ENCODE assay signal across 8 mouse cellular contexts in the genomic region with DNA sequence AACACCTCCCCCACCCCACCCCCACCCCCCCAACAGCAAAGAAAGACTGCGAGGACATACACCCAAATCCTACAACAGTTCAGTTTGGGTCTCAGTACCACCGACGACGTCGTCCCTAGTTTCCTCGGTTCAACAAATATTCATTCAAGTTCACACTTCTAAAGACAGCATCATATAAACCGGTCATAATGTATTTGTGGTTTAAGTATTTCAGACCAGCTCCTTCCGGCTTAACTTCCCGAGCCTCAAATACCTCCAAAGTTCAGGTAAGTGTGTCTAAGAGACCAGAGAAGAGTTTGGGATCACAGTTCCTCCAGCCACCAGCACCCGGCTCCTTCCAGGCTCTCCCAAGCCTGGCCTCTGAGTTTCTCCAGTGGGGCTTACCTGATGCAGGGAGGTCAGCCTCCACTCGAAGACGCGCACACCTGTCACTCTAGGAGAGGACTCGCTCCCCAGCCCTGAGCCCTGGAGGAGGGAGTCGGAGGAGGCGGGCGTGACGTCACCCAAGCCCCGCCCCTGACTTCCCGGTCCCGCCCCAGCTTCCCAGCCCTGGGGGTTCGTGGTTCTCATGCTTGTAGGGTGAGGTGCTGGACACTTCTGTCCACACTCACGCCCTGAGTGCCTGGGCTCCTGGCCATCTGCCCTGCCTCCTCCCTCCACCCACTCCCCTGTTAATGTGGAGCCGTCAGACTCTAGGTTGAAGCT. TPM values are rescaled to one million over a fixed set of nuclear protein-coding genes. Genes with fewer than 3 reads are reported as not detected.
DNase-seq lines count a peak whose midpoint lies in the region; ATAC-seq lines count a peak whose summit lies in the region.

A gene (minus strand): TSS at position 461 of the 705 bp plus-strand sequence.

- no peaks in the 10 kb centered on the region for H3K27me3 ChIP-seq in intestine, embryonic 15.5 days (replicated peaks)
- H3K27me3 ChIP-seq in limb, embryonic 10.5 days (ENCODE audit: low read depth, poor library complexity, severe bottlenecking), result peaks cover 24% of the 10 kb centered on the region
- H3K27me3 ChIP-seq in midbrain, embryonic 10.5 days (ENCODE audit: low read depth, poor library complexity, severe bottlenecking), result peaks cover 32% of the 10 kb centered on the region

- H3K4me1 ChIP-seq in intestine, embryonic 15.5 days (replicated peaks), result peaks cover 17% of the 10 kb centered on the region
- H3K4me1 ChIP-seq in limb, embryonic 10.5 days, result peaks cover 26% of the 10 kb centered on the region
- peaks cover 13% of the 10 kb centered on the region for H3K4me1 ChIP-seq in midbrain, embryonic 10.5 days

- peak within 1 kb of the TSS; percentile 37 for H3K4me3 ChIP-seq in intestine, embryonic 15.5 days (replicated peaks)
- H3K4me3 ChIP-seq in limb, embryonic 10.5 days, result peak within 1 kb of the TSS; percentile 48
- H3K4me3 ChIP-seq in midbrain, embryonic 10.5 days, result peak within 1 kb of the TSS; percentile 52

- peak; percentile 77 for ATAC-seq in common myeloid progenitor, adult 5-6 weeks (replicated peaks; ENCODE audit: low read depth, poor library complexity, severe bottlenecking)
- ATAC-seq in intestine, embryonic 15.5 days, result peak; percentile 94

- H3K27ac ChIP-seq in intestine, embryonic 15.5 days, result no peak within 1 kb of the TSS
- H3K27ac ChIP-seq in limb, embryonic 10.5 days, result peak within 1 kb of the TSS; percentile 58; the same call in 1 of the 2 replicates
- 0 out of 2 replicates have a peak within 1 kb of the TSS, but pooled peaks have one; percentile 53 for H3K27ac ChIP-seq in midbrain, embryonic 10.5 days (replicated peaks)

- 3% methylated on average over 24 of the region's 24 CpGs for WGBS in intestine, embryonic 15.5 days
- WGBS in limb, embryonic 10.5 days, result 4% methylated on average over 24 of the region's 24 CpGs
- WGBS in midbrain, embryonic 10.5 days, result 4% methylated on average over 24 of the region's 24 CpGs

- peak within 1 kb of the TSS; percentile 45 for H3K9ac ChIP-seq in intestine, embryonic 15.5 days

- no peaks in the 10 kb centered on the region for H3K36me3 ChIP-seq in intestine, embryonic 15.5 days
- H3K36me3 ChIP-seq in limb, embryonic 10.5 days, result no peaks in the 10 kb centered on the region
- no peaks in the 10 kb centered on the region for H3K36me3 ChIP-seq in midbrain, embryonic 10.5 days

- H3K4me2 ChIP-seq in intestine, embryonic 15.5 days (replicated peaks), result peak within 1 kb of the TSS; percentile 84

- H3K9me3 ChIP-seq in intestine, embryonic 15.5 days, result no peaks in the 10 kb centered on the region
- H3K9me3 ChIP-seq in limb, embryonic 10.5 days (replicated peaks), result no peaks in the 10 kb centered on the region
- no peaks in the 10 kb centered on the region for H3K9me3 ChIP-seq in midbrain, embryonic 10.5 days (replicated peaks)

- DNase-seq in right cerebral cortex, adult 18-20 months, result peak; percentile 55
- no peak for DNase-seq in right cerebral cortex, adult 2 months (ENCODE audit: low spot score in 2 of 2)
- peak; percentile 51 to 61 for DNase-seq in gastrocnemius, postnatal 4 days (ENCODE audit: low spot score in 2 of 2)
- DNase-seq in limb, embryonic 10.5 days (ENCODE audit: low spot score), result peak; percentile 82
- DNase-seq in midbrain, embryonic 10.5 days (ENCODE audit: low spot score), result peak; percentile 71
- DNase-seq in thymus, adult 18-20 months, result peak; percentile 38 to 47

RNA-seq across cellular contexts. Expression of the gene that starts here (rescaled TPM):
- total RNA-seq in common myeloid progenitor, adult 5-6 weeks (2017), result 40.3 and 46.5 TPM in 2 replicates
- total RNA-seq in gastrocnemius, postnatal 4 days (2021), result 10 to 100 TPM; 81.1 to 89.2 TPM
- 59.1 and 61.8 TPM in 2 replicates for polyA plus RNA-seq in intestine, embryonic 15.5 days (2015; fragmentation: Nextera tagmentation; extraction: Ambion mirVana)
- 152 and 170 TPM in 2 replicates for polyA plus RNA-seq in limb, embryonic 10.5 days (2016; fragmentation: Nextera tagmentation; extraction: Ambion mirVana)
- 128 and 162 TPM in 2 replicates for polyA plus RNA-seq in midbrain, embryonic 10.5 days (2016; fragmentation: Nextera tagmentation; extraction: Ambion mirVana)

Comparison
In these comparisons a context has a peak if more than half of its experiments do, and no peak if none do; other contexts are left out.
1. DNase-seq: peak in right cerebral cortex, adult 18-20 months (single experiment), gastrocnemius, postnatal 4 days (2 of 2), limb, embryonic 10.5 days (single experiment), midbrain, embryonic 10.5 days (single experiment) and thymus, adult 18-20 months (2 of 2); none in right cerebral cortex, adult 2 months (0 of 2).
2. Peak in every context shown above with its lines, with median percentiles within 50 percentile points of each other: H3K4me3 ChIP-seq.